Mouse (Mus musculus) embryonic facial prominence, embryonic 12.5 days (tissue): Measurements from ENCODE around the gene Gm8127. TPM values are rescaled to one million over a fixed set of nuclear protein-coding genes. Genes with fewer than 3 reads are reported as not detected.
"Not testable (repeated sequence)": the region's sequence is repeated elsewhere in the genome, so short reads cannot be mapped to it uniquely, and the experiment has no call there.

Source experiments
- ATAC-seq: fragments of 200-750 bp; cut with Nextera tagmentation; 2 replicates; pipeline ENCODE4 v1.8.0; 2017; ENCODE audit not compliant: insufficient number of reproducible peaks, insufficient read depth, low FRiP score, low TSS enrichment
- H3K27ac ChIP-seq: fragments of 300-500 bp; sonication (generic); 2 replicates; pipeline ENCODE4 v1.5.1; 2016; ENCODE audit warnings: mild to moderate bottlenecking
- H3K27me3 ChIP-seq: fragments of 300-500 bp; sonication (generic); 2 replicates; pipeline ENCODE4 v1.6.1; 2016; ENCODE audit warnings: mild to moderate bottlenecking, moderate library complexity
- H3K36me3 ChIP-seq: fragments of 300-500 bp; sonication (generic); 2 replicates; pipeline ENCODE4 v1.6.1; 2016; ENCODE audit warnings: mild to moderate bottlenecking
- H3K4me1 ChIP-seq: fragments of 300-500 bp; sonication (generic); 2 replicates; pipeline ENCODE4 v1.6.1; 2016
- H3K4me2 ChIP-seq: fragments of 300-500 bp; sonication (generic); replicated peaks from 2 replicates; pipeline ENCODE4 v1.6.1; 2016; ENCODE audit warnings: mild to moderate bottlenecking, moderate library complexity
- H3K4me3 ChIP-seq: fragments of 300-500 bp; sonication (generic); 2 replicates; pipeline ENCODE4 v1.5.1; 2016; ENCODE audit warnings: mild to moderate bottlenecking
- H3K9ac ChIP-seq: fragments of 300-500 bp; sonication (generic); 2 replicates; pipeline ENCODE4 v1.6.1; 2016; ENCODE audit warnings: mild to moderate bottlenecking, moderate library complexity
- H3K9me3 ChIP-seq: fragments of 300-500 bp; sonication (generic); 2 replicates; pipeline ENCODE4 v1.6.1; 2016; ENCODE audit warnings: mild to moderate bottlenecking, moderate library complexity
- WGBS: fragments of 180-500 bp; shearing (Covaris S2); methylation state at CpG from one replicate; pipeline ENCODE4 v1.1.7; 2016; 5-methylcytosine and 5-hydroxymethylcytosine counted together
- polyA plus RNA-seq: library from polyadenylated mRNA; unstranded; fragments of >200 nt; fragmentation: Nextera tagmentation; extraction: Ambion mirVana; gene quantifications from 2 replicates; pipeline ENCODE4 v1.2.1, GENCODE M21; 2016

Gm8127 gene
- polyA plus RNA-seq, 1 experiment from 2014 or later: not detected

DNA sequence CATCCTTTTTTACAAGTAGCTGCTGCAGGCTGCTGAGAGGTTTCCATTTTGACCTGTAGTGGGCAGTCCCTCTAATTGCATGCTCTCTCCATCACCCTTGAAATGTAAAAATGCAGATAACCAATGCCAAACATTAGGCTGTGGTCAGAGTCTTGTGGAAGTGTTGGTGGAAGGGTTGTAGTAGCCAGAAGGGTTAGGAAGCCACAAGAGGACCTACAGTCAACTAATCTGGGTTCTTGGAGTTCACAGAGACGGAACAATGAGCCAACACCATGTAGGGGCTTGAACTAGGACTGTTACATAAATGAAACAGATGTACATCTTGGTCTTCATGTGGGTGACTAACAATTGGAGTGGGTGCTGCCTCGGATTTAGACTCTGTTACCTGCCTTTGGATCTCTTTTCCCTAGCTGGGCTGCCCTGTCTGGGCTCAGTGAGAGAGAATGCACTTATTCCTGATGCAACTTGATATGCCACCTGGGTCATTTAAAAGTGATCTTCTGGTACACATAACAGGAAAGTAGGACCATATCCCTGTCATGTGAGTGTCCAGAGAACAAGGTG lies 25.0 kb downstream of the Gm8127 start:
- 72% methylated on average over 2 of the region's 2 CpGs for WGBS
- not testable (repeated sequence) for H3K9me3 ChIP-seq, H3K4me2 ChIP-seq, H3K36me3 ChIP-seq, H3K9ac ChIP-seq, ATAC-seq, H3K4me3 ChIP-seq, H3K27ac ChIP-seq, H3K4me1 ChIP-seq, H3K27me3 ChIP-seq

DNA sequence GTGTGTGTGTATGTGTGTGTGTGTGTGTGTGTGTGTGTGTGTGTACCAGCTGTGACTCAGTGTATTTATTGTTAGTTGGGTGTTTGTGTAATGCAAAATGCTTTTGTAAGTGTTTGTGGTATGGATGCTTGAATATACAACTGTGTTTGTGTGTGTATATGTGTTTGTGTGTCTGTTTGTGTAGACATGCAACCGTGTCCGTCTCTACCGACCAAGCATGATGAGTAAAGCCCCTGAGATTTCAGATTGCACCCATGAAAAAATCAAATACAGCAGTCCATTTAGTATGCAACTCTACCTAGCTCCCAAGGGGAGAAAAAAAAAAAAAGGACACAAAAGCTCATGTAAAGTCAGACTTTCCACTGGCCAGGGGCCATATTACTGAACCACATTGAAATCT lies 30.2 kb downstream of the Gm8127 start:
- WGBS: 90% methylated on average over 3 of the region's 3 CpGs
- H3K36me3 ChIP-seq, H3K9me3 ChIP-seq, H3K4me3 ChIP-seq, H3K27ac ChIP-seq, H3K4me2 ChIP-seq, H3K9ac ChIP-seq, H3K4me1 ChIP-seq, H3K27me3 ChIP-seq, ATAC-seq: not testable (repeated sequence)

DNA sequence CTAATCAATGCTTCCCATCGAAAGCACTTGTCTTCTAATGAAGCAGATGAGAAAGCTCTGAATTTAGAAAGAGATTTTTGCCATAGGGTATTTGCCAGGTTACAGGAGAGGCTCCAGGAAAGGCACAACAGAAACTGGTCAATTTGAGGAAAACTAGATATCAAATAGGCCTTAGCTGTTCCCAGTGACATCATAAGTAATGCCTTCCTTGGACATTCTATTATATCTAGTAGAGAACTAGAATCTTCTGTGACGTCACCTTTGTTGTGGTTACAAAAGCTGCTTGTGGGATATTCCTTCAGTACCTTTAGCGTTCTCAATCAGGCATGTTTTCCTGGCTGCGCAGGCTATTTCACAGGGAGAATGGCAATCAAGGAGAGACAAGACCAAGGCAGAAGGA lies 35.3 kb downstream of the Gm8127 start, which contains the start of gene Gm8126:
Gm8126 (plus strand) TSS at position 301 of the 400 bp plus-strand sequence.
- H3K4me2 ChIP-seq, H3K9me3 ChIP-seq, H3K27me3 ChIP-seq, H3K9ac ChIP-seq, ATAC-seq, H3K4me3 ChIP-seq, H3K36me3 ChIP-seq, H3K27ac ChIP-seq, H3K4me1 ChIP-seq: not testable (repeated sequence)
- WGBS: 93% methylated on average over 3 of the region's 4 CpGs

- not testable (repeated sequence) for H3K9me3 ChIP-seq, H3K4me2 ChIP-seq, H3K4me3 ChIP-seq, H3K9ac ChIP-seq, ATAC-seq, H3K36me3 ChIP-seq, H3K4me1 ChIP-seq, H3K27ac ChIP-seq, H3K27me3 ChIP-seq
- WGBS: 64% methylated on average over 1 of the region's 1 CpGs
Measured at GRCm38 (mm10) chr14:43256511-43256910, 37.1 kb downstream of the Gm8127 start.

DNA sequence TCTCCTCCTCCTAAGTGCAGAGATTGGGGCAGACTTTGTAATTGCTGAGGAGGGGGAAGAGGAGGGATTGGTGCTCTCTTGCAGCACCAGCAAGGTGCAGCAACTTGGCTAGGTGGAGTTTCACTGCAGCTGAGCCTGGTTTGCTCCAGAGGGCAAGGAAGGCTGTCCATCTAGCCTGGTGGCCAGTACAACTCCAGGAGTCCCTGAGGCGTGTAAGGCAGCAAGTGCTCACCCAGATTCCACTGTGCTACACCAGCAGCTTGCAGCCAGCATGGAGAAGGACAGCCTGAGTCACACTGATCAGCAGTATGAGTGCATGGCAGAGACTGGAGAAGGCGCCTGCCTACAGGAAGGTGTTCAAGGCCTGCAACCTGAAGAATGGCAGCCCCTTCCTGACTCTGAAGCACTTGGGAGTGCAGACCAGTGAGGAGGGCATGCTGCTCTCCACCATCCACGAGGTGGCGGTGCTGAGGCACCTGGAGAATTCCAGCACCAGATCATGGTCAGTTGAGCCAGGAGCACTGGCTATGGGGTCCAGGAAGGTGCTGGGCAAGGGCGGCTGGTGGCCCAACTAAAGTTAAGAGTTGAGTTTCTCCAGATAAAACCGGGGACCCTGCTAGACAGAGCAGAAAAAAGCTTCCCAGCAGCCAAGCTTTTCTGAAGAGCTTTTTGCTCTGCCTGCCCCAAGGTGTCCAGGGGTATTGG lies 42.9 kb downstream of the Gm8127 start:
- ATAC-seq, H3K9ac ChIP-seq: not testable (repeated sequence)
- WGBS: 35% methylated on average over 5 of the region's 6 CpGs

GRCm38 (mm10) chr14:43249611-43250170 lies 43.9 kb downstream of the Gm8127 start:
- not testable (repeated sequence) for H3K4me1 ChIP-seq, H3K4me3 ChIP-seq, H3K27me3 ChIP-seq, H3K27ac ChIP-seq, H3K4me2 ChIP-seq, H3K9ac ChIP-seq, ATAC-seq, H3K9me3 ChIP-seq, H3K36me3 ChIP-seq
- 8% methylated on average over 11 of the region's 12 CpGs for WGBS

More for the DNA sequence above, 42.9 kb downstream of the Gm8127 start:
- not testable (repeated sequence) for H3K9me3 ChIP-seq, H3K4me1 ChIP-seq, H3K27ac ChIP-seq, H3K27me3 ChIP-seq, H3K36me3 ChIP-seq, H3K4me3 ChIP-seq, H3K4me2 ChIP-seq

Other genes with a start within 250 kb of the Gm8127 start
- gene Gm8094, start 217.2 kb downstream of the Gm8127 start, polyA plus RNA-seq: not detected in 2 replicates
- gene Gm8104, start 193.2 kb downstream of the Gm8127 start, polyA plus RNA-seq: not detected in 2 replicates
- not detected in 2 replicates for gene Gm7233, start 114.0 kb downstream of the Gm8127 start, polyA plus RNA-seq
- gene Gm8122, start 58.5 kb downstream of the Gm8127 start, polyA plus RNA-seq: not detected in 2 replicates
- not detected in 2 replicates for gene Gm8126, start 35.2 kb downstream of the Gm8127 start, polyA plus RNA-seq
- not detected in 2 replicates for gene Gm9732, start 18.8 kb downstream of the Gm8127 start, polyA plus RNA-seq
- gene 1700001F09Rik, start 54.0 kb upstream of the Gm8127 start, polyA plus RNA-seq: not detected in 2 replicates
- gene Gm8138, start 122.5 kb upstream of the Gm8127 start, polyA plus RNA-seq: not detected in 2 replicates
- not detected in 2 replicates for gene Gm5799, start 249.7 kb upstream of the Gm8127 start, polyA plus RNA-seq